Mouse (Mus musculus) liver, embryonic 11.5 days (tissue): ENCODE data around the gene Lhfpl1. TPM values are rescaled to one million over a fixed set of nuclear protein-coding genes. Genes with fewer than 3 reads are reported as not detected.
"Not testable (repeated sequence)": the region's sequence is repeated elsewhere in the genome, so short reads cannot be mapped to it uniquely, and the experiment has no call there.

Experiments used
- ATAC-seq: fragments of 200-750 bp; cut with Nextera tagmentation; replicated peaks from 2 replicates; pipeline ENCODE4 v1.8.0; 2017; ENCODE audit warnings: moderate number of reproducible peaks, mild to moderate bottlenecking, moderate TSS enrichment, moderate library complexity; ENCODE audit not compliant: low FRiP score
- DNase-seq: peaks from one replicate; pipeline ENCODE4 v3.0.0-alpha.2; 2017; ENCODE audit warnings: low spot score
- H3K27ac ChIP-seq: fragments of 300-500 bp; sonication (generic); 2 replicates; pipeline ENCODE4 v1.5.1; 2014; ENCODE audit warnings: mild to moderate bottlenecking, low read depth, low read length, control low read depth
- H3K27me3 ChIP-seq: fragments of 300-500 bp; sonication (generic); replicated peaks from 2 replicates; pipeline ENCODE4 v1.6.1; 2014; ENCODE audit warnings: low read length, mixed read lengths; ENCODE audit not compliant: control insufficient read depth, insufficient read depth
- H3K36me3 ChIP-seq: fragments of 300-500 bp; sonication (generic); 2 replicates; pipeline ENCODE4 v1.6.1; 2014; ENCODE audit warnings: mild to moderate bottlenecking, low read length, moderate library complexity, mixed read lengths; ENCODE audit not compliant: control insufficient read depth, insufficient read depth
- H3K4me1 ChIP-seq: fragments of 300-500 bp; sonication (generic); replicated peaks from 2 replicates; pipeline ENCODE4 v1.6.1; 2014; ENCODE audit warnings: low read length, mixed read lengths; ENCODE audit not compliant: control insufficient read depth, insufficient read depth
- H3K4me2 ChIP-seq: fragments of 300-500 bp; sonication (generic); 2 replicates; pipeline ENCODE4 v1.6.1; 2014; ENCODE audit warnings: mild to moderate bottlenecking, control low read depth, moderate library complexity
- H3K4me3 ChIP-seq: fragments of 300-500 bp; sonication (generic); 2 replicates; pipeline ENCODE4 v1.5.1; 2014; ENCODE audit warnings: low read depth, low read length, control low read depth
- H3K9ac ChIP-seq: fragments of 300-500 bp; sonication (generic); 2 replicates; pipeline ENCODE4 v1.6.1; 2014; ENCODE audit warnings: low read depth, low read length, control low read depth
- H3K9me3 ChIP-seq: fragments of 300-500 bp; sonication (generic); 2 replicates; pipeline ENCODE4 v1.6.1; 2016; ENCODE audit warnings: low read length, inconsistent platforms, mixed read lengths; ENCODE audit not compliant: control insufficient read depth
- WGBS: fragments of 180-500 bp; shearing (Covaris S2); extraction: QIAGEN DNeasy Blood & Tissue Kit; methylation state at CpG from one replicate; pipeline ENCODE4 v1.1.7; 2014; 5-methylcytosine and 5-hydroxymethylcytosine counted together
- polyA plus RNA-seq: library from polyadenylated mRNA; unstranded; fragments of >200 nt; fragmentation: Nextera tagmentation; extraction: Ambion mirVana; gene quantifications from 2 replicates; pipeline ENCODE4 v1.2.1, GENCODE M21; 2014

Gene Lhfpl1
- 0.26 TPM in 2 replicates for polyA plus RNA-seq

- Histone ChIP-seq H3K36me3 (no peaks in the 10 kb centered on the region), H3K4me1 (no peaks in the 10 kb centered on the region), H3K27ac (no peak within 1 kb of the TSS), H3K9ac (no peak within 1 kb of the TSS), H3K9me3 (no peaks in the 10 kb centered on the region), H3K4me2 (no peak within 1 kb of the TSS), H3K4me3 (no peak within 1 kb of the TSS), H3K27me3 (no peaks in the 10 kb centered on the region; the same call in 1 of the 2 replicates)
- WGBS, result 34% methylated on average over 7 of the region's 7 CpGs
- no peak for ATAC-seq
- no peak for DNase-seq
Measured at GRCm38 (mm10) chrX:145348377-145349203, at the start of gene Lhfpl1. Gene Lhfpl1 (minus strand): TSS chrX:145349089.

GRCm38 (mm10) chrX:145371839-145372238 lies 22.9 kb upstream of the Lhfpl1 start:
- H3K4me3 ChIP-seq, result no peak overlapping the region
- no peaks in the 10 kb centered on the region for H3K36me3 ChIP-seq
- no peaks in the 10 kb centered on the region for H3K4me1 ChIP-seq
- H3K27me3 ChIP-seq, result no peaks in the 10 kb centered on the region
- ATAC-seq, result peak; percentile 78
- H3K9ac ChIP-seq, result no peak overlapping the region
- DNase-seq, result no peak
- H3K4me2 ChIP-seq, result no peak overlapping the region
- WGBS, result 38% methylated on average over 5 of the region's 5 CpGs
- H3K27ac ChIP-seq, result no peak overlapping the region
- H3K9me3 ChIP-seq, result no peaks in the 10 kb centered on the region

DNA sequence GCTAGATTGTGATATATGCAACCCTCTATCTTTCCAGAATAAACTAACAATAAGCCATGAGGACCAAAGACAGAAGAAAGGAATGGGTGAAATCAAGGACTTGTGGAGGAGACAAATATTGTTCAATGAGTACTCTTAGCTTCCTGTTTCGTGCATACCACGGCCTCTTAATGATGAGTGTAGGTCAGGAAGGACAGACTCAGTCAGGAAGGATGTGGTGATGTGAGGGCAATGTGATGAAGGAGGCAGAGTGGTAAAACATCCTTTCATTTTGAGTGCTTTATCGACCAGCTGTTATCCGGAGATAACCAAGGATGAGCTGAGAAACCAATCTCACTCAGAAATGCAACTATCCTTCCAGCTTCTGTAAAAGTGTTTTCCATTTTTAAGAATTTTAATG lies 13.6 kb upstream of the Lhfpl1 start:
- H3K27me3 ChIP-seq, result no peaks in the 10 kb centered on the region; the same call in 1 of the 2 replicates
- no peak overlapping the region for H3K4me2 ChIP-seq
- no peaks in the 10 kb centered on the region for H3K9me3 ChIP-seq
- H3K36me3 ChIP-seq, result no peaks in the 10 kb centered on the region
- 41% methylated on average over 4 of the region's 4 CpGs for WGBS
- no peak overlapping the region for H3K4me3 ChIP-seq
- no peaks in the 10 kb centered on the region for H3K4me1 ChIP-seq
- ATAC-seq (no peak), DNase-seq (no peak)
- no peak overlapping the region for H3K27ac ChIP-seq
- no peak overlapping the region for H3K9ac ChIP-seq

- no peak overlapping the region for H3K27ac ChIP-seq
- 73% methylated on average over 2 of the region's 2 CpGs for WGBS
Measured at GRCm38 (mm10) chrX:145342402-145342801, 6.5 kb downstream of the Lhfpl1 start.

DNA sequence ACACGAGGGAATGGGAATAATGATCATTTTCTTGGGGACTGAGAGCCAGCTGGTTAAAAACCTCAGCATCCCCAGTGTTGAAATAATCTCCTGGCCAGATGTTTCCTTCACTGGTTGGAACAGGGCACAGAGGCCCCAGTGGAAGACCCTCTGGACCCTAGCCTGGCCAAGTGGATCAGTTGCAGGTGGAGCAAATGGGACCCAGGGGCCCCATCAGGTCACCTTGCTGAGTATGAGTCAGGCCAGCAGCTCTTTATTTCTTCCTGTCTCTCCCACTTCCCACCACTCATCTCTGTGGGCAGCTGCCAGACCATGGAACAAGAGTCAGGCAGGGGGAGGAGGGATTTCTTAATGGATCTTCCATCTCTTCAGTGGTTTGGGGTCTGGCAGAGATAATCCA lies 12.7 kb downstream of the Lhfpl1 start:
- Histone ChIP-seq H3K4me2 (no peak overlapping the region), H3K27ac (no peak overlapping the region), H3K27me3 (no peaks in the 10 kb centered on the region), H3K9me3 (no peaks in the 10 kb centered on the region), H3K4me1 (no peaks in the 10 kb centered on the region), H3K9ac (no peak overlapping the region), H3K36me3 (no peaks in the 10 kb centered on the region), H3K4me3 (no peak overlapping the region)
- DNase-seq (no peak), ATAC-seq (no peak)
- WGBS, result 52% methylated on average over 1 of the region's 1 CpGs

More at GRCm38 (mm10) chrX:145342402-145342801, 6.5 kb downstream of the Lhfpl1 start:
- H3K36me3 ChIP-seq, result no peaks in the 10 kb centered on the region
- no peaks in the 10 kb centered on the region for H3K27me3 ChIP-seq
- no peak overlapping the region for H3K4me2 ChIP-seq
- ATAC-seq (no peak), DNase-seq (no peak)
- no peak overlapping the region for H3K9ac ChIP-seq
- H3K9me3 ChIP-seq, result no peaks in the 10 kb centered on the region
- H3K4me1 ChIP-seq, result no peaks in the 10 kb centered on the region
- no peak overlapping the region for H3K4me3 ChIP-seq

DNA sequence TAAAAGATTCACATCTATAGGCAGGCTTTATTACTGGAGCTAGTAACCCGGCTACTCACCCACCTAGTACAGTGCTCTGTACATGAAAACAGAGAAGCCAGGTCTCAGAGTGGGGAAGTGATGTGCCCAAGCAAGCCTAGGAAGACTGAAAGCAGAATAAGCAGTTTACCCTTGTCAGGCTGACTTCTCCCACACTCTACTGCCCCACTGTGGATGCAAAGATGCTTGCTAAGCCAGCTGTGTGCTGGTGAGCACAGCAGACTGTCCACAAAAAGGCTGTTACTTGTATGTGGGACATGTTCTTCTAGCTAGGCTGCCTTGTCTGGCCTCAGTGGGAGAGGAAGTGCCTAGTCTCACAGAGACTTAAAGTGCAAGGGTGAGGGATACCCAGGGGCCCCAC lies 40.3 kb downstream of the Lhfpl1 start:
- H3K9ac ChIP-seq, result no peak overlapping the region
- no peaks in the 10 kb centered on the region for H3K27me3 ChIP-seq
- DNase-seq (no peak), ATAC-seq (no peak)
- H3K36me3 ChIP-seq, result no peaks in the 10 kb centered on the region
- no peak overlapping the region for H3K4me2 ChIP-seq
- H3K27ac ChIP-seq, result no peak overlapping the region
- H3K4me3 ChIP-seq, result no peak overlapping the region
- no peaks in the 10 kb centered on the region for H3K4me1 ChIP-seq
- WGBS, result 71% methylated on average over 1 of the region's 1 CpGs
- H3K9me3 ChIP-seq, result no peaks in the 10 kb centered on the region

DNA sequence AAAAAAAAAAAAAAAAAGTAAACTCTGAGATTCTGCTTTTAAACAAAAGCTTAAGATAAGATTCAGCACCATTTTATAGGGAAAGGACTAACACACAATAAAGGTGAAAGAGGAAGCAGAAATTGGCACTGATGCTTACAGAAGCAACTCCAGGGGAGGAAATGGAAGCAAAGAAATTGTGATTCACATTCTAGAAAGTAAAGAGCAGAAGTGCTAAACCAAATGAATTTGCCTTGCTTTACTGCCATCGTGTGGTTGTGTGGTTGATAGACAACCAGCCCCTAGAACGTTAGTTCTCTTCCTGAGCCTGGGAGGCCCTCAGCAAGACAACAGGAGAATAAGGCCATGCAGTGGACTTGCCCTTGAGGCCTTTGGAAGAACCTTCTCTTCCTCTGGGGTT lies 41.7 kb downstream of the Lhfpl1 start:
- no peak for DNase-seq
- WGBS, result 12% methylated on average over 2 of the region's 2 CpGs
- ATAC-seq, result no peak
- H3K4me3 ChIP-seq, result no peak overlapping the region
- no peak overlapping the region for H3K4me2 ChIP-seq
- no peak overlapping the region for H3K27ac ChIP-seq
- no peaks in the 10 kb centered on the region for H3K27me3 ChIP-seq
- no peaks in the 10 kb centered on the region for H3K4me1 ChIP-seq
- no peaks in the 10 kb centered on the region for H3K9me3 ChIP-seq
- no peaks in the 10 kb centered on the region for H3K36me3 ChIP-seq
- no peak overlapping the region for H3K9ac ChIP-seq

- not testable (repeated sequence) for ATAC-seq, H3K27ac ChIP-seq
Measured at GRCm38 (mm10) chrX:145300232-145300631, 48.7 kb downstream of the Lhfpl1 start.

DNA sequence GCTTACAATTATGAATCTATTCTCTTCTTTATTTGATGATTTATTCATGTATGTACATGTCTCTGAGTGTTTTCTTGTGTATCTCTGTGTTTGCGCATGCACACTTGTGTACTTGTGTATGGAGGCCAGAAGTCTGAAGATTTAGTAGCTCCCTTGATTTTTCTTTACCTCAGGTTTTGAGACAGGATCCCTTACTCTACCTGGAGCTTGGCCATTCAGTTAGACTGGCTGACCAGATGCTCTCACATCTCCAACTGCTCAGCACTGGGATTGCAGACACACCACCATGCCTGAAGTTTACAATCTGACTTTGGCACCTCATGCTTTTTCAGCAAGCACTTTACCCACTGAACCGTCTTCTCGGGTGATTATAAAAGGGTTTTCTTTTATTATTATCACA lies 76.7 kb downstream of the Lhfpl1 start:
- H3K9me3 ChIP-seq, result no peaks in the 10 kb centered on the region
- DNase-seq (no peak), ATAC-seq (no peak)
- H3K36me3 ChIP-seq, result no peaks in the 10 kb centered on the region
- H3K27me3 ChIP-seq, result no peaks in the 10 kb centered on the region
- no peak overlapping the region for H3K4me3 ChIP-seq
- no peak overlapping the region for H3K9ac ChIP-seq
- H3K4me2 ChIP-seq, result no peak overlapping the region
- no peak overlapping the region for H3K27ac ChIP-seq
- 87% methylated on average over 3 of the region's 3 CpGs for WGBS
- no peaks in the 10 kb centered on the region for H3K4me1 ChIP-seq

More at GRCm38 (mm10) chrX:145300232-145300631, 48.7 kb downstream of the Lhfpl1 start:
- H3K9me3 ChIP-seq, H3K36me3 ChIP-seq, H3K4me2 ChIP-seq, DNase-seq, H3K4me3 ChIP-seq, H3K9ac ChIP-seq, H3K4me1 ChIP-seq, H3K27me3 ChIP-seq: not testable (repeated sequence)
